Mouse (Mus musculus): ENCODE measurements at regions not wholly inside any gene's neighbourhood (a gene's known extent, or its start where the extent isn't known, plus 50 kb on each side); places are given as distances from the start of the nearest gene placed in this dataset.

GRCm38 (mm10) chr7:36945024-36945815 lies 247.3 kb downstream of the Tshz3 start:
- DNase-seq, result no peak

GRCm38 (mm10) chr7:36949511-36949910 lies 251.6 kb downstream of the Tshz3 start:
- no peak for DNase-seq

- DNase-seq, result no peak
Observed at GRCm38 (mm10) chr7:36955376-36955775, 257.5 kb downstream of the Tshz3 start.

- no peak for DNase-seq
Observed at GRCm38 (mm10) chr7:36958255-36958654, 260.3 kb downstream of the Tshz3 start.

- no peak for DNase-seq
Observed at GRCm38 (mm10) chr7:36971772-36972171, 273.9 kb downstream of the Tshz3 start.

GRCm38 (mm10) chr7:36973654-36974320 lies 275.9 kb downstream of the Tshz3 start:
- DNase-seq, result no peak

GRCm38 (mm10) chr7:36974573-36974972 lies 276.7 kb downstream of the Tshz3 start:
- DNase-seq, result no peak

- no peak for DNase-seq
Observed at GRCm38 (mm10) chr7:36975475-36975874, 277.6 kb downstream of the Tshz3 start.

GRCm38 (mm10) chr7:36977819-36978218 lies 279.9 kb downstream of the Tshz3 start:
- no peak for DNase-seq

- no peak for DNase-seq
Observed at GRCm38 (mm10) chr7:36989380-36989779, 291.5 kb downstream of the Tshz3 start.

- DNase-seq, result no peak
Observed at GRCm38 (mm10) chr7:37004601-37005000, 306.7 kb downstream of the Tshz3 start.

- DNase-seq, result no peak
Observed at GRCm38 (mm10) chr7:37005701-37006100, 307.8 kb downstream of the Tshz3 start.

GRCm38 (mm10) chr7:37006921-37007320 lies 309.0 kb downstream of the Tshz3 start:
- no peak for DNase-seq

- no peak for DNase-seq
Observed at GRCm38 (mm10) chr7:37011180-37011754, 313.3 kb downstream of the Tshz3 start.

- DNase-seq, result no peak
Observed at GRCm38 (mm10) chr7:37020078-37020477, 322.2 kb downstream of the Tshz3 start.

GRCm38 (mm10) chr7:37024501-37025025 lies 326.6 kb downstream of the Tshz3 start:
- no peak for DNase-seq

GRCm38 (mm10) chr7:37064582-37065458 lies 366.9 kb downstream of the Tshz3 start:
- DNase-seq, result no peak

GRCm38 (mm10) chr7:37077698-37078097 lies 379.8 kb downstream of the Tshz3 start:
- no peak for DNase-seq

- no peak for DNase-seq
Observed at GRCm38 (mm10) chr7:37078140-37078539, 380.2 kb downstream of the Tshz3 start.

GRCm38 (mm10) chr7:37089726-37090125 lies 391.8 kb downstream of the Tshz3 start:
- no peak for DNase-seq

- DNase-seq, result no peak
Observed at GRCm38 (mm10) chr7:37092572-37092971, 394.7 kb downstream of the Tshz3 start.

GRCm38 (mm10) chr7:37093721-37094120 lies 395.8 kb downstream of the Tshz3 start:
- DNase-seq, result no peak

- DNase-seq, result no peak
Observed at GRCm38 (mm10) chr7:37095839-37096238, 397.9 kb downstream of the Tshz3 start.

Data from cerebellum, adult 18-20 months (tissue).